Mouse (Mus musculus): ENCODE measurements around the gene Wdr37. TPM values are rescaled to one million over a fixed set of nuclear protein-coding genes. Genes with fewer than 3 reads are reported as not detected.

The Wdr37 gene
- polyA plus RNA-seq, 1 experiment = 12.3 TPM

DNA sequence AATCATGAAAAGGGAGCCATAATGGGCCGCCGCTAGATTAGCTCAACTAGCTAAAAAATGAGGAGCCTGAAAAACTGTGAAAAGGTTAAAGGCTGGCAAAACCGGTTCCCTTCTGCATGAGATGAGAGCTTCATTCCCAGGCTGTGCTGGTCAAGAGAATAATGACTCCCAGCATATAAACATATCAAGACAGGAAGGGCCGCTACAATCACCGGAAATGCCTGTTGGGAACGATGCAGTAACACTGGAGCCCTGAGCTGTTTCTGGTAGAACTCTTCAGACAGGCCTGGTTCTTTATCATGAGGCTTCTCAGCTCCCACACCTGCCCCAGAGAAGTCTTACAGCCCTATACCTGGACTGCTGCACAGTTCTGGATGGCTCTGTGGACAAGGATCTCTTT, 31.8 kb downstream of the Wdr37 start:
- DNase-seq (ENCODE audit: low spot score) = no peak

DNA sequence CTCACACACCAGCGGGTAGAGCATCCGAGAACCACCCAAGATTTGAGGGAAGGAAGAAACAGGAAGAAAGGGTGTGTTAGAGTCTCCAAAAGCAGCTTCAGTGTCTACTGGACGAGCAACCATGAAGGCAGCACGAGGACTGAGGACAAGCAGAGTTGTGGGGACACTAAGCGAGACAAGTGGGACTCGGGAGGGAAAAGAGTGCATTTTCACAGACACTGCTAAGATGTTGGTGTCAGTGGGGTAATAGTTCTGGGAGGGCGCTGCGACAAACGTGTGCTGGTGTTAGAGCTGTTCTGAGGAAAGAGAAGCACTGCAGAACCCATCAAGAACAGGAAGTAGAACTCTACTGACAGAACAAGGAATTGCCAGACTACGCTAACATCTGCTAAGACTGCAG, 32.6 kb downstream of the Wdr37 start:
- DNase-seq (ENCODE audit: low spot score) = no peak

DNA sequence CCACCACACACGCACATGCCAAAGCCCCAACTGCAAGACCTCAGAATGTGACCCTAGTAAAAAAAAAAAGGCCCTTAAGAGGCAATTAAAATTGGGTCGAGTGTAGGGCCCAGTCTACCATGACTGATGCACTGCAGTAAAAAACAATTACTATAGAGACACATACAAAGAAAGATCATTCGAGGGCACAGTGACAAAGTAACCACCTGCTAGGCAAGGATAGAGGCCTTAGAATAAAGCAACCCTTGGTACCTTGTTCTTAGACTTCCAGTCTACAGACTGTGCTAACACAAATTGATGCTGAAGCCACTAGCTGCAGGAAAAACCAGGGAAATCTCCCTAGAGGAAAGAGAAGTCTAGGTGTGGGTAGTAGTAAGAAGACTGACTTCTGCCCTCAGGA, 33.3 kb downstream of the Wdr37 start:
- no peak for DNase-seq (ENCODE audit: low spot score)

DNA sequence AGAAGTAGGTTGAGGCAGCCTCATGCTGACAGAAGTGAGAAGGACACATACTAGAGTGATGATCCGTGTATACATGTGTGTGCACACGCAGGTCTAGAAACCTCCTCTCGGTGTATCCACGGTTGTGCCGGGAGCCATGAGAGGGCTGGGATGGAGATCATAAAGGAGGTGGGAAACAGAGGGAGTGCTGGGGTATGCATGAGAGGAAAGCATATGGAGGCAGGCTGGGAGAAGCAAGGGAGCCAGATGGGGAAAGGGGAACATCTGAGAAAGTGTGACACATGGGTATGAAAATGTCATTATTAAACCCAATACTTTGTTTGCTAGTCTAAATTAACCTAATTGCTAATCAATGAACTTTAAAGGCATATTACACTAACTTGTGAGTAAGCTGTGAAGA, 37.1 kb downstream of the Wdr37 start:
- DNase-seq (ENCODE audit: low spot score) = no peak

DNA sequence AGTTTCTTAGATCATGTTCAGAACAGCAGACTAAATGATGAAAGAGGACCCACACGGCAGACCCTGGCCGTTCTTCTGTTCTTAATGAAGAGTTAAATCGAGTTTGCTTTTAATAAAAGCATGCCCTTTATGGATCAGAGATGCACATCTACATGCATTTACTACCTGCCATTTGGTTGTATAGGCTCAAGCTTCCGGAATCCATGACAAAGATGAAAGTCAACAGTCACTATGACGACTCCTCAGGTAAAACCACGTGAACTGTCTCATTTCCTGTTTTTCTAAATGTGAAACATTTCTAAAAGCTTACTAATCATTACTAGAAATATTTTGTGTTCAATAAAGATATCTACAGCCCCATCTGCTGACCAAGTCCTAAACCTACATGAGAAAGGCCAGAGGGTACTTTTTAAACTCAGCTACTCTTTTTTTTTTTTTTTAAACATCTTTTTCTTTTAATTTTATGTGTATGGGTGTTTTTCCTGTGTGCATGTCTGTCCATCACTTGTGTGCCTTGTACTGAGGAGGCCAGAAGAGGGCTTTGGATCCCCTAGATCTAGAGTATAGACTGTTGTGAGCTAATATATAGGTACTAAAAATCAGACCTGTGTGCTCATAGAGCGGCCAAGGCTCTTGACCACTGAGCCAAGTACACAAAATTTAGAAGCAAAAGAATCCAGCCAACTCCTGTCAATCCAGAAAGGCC, 40.0 kb downstream of the Wdr37 start:
- no peak for DNase-seq (ENCODE audit: low spot score)

DNA sequence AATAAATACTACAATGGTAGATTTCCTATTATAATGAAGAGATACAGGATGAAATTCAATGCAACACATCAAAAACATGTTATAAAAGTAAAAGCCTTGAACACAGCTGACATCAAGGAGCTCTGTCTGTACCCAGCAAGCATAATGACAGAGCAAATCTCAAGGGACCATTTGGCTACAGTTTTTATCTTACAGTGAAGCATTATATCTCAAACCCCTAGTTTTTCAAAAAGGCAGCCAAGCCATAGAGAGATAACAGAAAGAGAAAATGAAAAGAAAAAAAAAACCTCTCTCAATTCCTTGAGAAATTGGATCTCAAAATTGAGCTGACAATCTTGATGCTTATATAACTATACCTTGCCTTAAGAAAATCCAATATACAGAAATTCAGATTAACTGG, 41.0 kb downstream of the Wdr37 start:
- DNase-seq (ENCODE audit: low spot score) = no peak

DNA sequence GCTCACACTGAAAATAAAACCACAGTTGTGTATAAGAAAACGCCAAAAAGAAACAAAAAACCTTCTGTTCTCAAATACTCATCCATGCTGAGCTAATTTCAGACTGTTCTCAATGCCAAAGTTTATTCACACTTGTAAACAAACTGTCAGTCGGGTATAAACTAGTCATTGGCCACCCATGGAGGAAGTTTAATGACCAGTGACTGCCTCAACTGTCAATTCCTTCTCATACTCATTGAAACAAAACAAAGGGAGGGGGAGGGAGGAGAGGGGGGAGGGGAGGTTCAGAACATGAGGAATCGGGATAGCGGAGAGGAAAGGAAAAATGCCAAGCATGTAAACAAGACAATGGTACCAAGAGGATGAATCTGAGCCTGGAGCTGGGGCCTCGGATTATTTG, 41.9 kb downstream of the Wdr37 start:
- DNase-seq (ENCODE audit: low spot score) = no peak

DNA sequence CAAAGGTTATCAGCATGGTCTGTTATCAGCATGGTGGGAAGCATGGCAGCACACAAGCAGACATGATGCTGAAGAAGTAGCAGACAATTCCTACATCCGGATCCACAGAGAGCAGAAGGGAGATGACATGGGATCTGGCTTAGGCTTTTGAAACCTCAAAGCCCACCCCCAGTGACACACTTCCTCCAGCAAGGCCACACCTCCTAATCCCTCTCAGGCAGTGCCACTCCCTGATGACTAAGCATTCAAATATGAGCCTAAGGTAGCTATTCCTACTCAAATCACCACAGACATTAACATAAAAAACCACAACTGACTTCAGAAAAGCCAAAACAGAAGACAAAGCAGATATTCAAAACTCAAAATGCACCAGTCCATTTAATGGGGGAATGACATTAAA, 42.8 kb downstream of the Wdr37 start:
- no peak for DNase-seq (ENCODE audit: low spot score)

DNA sequence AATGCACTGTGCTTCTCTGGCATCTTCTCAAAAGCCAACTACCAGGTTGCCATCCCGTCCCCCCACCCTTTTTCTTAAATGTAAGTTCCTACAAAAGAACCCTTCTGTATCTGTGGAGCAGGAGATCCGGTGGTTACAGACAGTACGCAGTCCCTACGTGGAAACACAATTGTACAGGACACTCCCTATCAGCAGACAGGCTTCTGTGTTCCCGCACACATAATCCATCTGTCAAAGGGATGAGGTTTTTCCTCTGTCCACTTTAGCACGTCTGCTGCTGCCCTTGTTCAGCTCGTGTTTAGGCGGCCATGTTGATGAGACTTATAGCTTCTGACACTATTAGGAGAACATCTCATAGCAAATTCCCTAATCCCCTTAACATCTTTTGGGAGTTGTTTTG, 48.2 kb downstream of the Wdr37 start:
- DNase-seq (ENCODE audit: low spot score) = no peak

DNA sequence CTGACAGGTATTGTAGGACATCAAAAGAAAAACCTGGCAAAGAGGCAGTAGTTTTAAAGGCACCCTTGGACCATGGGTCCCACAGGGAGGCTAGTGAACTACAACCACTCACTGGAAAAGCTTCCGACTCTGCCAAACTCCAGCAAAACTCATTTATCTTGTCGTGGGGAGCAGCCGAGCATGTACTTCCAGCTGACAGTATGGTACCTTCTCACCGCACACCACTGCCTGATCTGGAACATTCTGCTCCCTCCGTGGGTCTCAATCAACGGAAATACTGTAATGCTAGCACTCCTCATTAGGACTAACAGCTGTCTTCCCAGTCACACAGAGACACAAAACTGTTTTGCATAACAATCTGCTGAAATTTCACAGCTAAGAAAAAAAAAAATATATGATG, 48.6 kb downstream of the Wdr37 start:
- no peak for DNase-seq (ENCODE audit: low spot score)

DNA sequence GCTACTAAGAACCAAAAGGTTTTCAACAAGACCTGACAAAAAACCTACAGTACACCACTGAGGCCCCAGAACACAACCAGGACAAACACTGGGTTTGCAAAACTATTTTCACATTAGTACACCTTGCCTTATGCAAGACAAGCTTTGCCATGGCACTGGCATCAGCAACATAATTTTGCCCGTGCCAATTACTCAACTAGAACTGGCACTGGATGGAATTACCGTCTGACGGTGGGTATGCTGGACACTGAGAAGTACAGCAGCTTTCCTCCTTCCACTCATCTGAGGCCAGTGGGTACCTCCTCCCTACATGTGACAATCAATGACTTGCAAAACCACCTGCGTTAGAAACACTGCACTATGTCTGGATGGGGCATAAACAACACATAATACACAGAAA, 49.5 kb downstream of the Wdr37 start:
- no peak for DNase-seq (ENCODE audit: low spot score)

DNA sequence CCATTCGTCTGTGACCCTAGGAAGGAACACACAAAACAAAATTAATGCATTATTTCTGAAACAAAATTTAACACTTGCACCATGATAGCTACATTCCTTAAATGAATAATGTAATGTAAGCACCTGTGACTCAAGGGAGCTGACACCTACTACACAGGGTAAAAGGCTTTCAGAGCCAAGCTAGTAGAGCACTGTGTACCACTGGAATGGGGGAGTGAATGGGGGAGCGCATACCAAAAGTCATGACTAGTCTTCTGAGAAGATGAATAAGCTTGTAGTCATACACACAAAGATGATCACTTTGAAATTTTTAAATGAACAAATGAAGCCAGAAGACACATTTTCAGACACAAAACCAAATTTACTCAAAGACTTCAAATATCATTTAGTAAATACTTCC, 65.8 kb downstream of the Wdr37 start:
- DNase-seq (ENCODE audit: low spot score) = no peak

DNA sequence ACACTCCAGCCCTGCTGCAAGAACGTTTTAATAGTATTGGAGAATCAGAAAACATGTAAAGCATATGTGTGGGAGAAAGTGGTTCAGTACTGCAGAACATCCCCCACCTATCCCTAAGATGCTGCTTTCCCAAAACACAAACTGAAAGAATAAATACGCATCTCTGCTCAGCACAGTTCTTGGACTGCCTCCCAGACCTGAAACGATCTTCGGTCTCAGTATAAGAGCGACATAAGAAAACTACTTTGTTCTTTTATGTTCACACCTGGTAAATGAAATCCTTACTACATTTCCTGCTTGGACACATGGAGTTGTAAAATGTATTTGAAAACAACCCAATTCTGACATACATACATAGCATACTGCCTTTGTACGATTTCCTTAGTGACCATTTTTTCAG, 71.1 kb downstream of the Wdr37 start:
- no peak for DNase-seq (ENCODE audit: low spot score)

DNA sequence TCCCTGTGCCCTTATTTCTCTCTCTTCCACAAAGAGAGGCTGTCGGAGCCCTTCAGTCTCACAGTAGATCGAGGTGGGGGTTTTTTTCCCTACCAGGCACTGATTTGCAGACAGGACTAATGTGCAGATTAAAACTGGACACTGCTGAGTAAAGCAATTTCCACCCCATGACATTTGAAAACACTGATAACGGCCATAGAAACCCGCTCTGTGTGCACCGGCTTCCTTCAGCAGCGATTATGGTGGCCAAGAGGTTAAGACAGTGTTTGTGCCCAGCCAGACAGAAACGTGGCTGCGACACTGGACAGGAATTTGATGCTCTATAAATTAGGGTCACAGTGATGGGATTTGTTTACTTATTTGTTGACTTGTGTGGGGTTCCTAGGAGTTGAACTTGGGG, 78.5 kb downstream of the Wdr37 start:
- no peak for DNase-seq (ENCODE audit: low spot score)

DNA sequence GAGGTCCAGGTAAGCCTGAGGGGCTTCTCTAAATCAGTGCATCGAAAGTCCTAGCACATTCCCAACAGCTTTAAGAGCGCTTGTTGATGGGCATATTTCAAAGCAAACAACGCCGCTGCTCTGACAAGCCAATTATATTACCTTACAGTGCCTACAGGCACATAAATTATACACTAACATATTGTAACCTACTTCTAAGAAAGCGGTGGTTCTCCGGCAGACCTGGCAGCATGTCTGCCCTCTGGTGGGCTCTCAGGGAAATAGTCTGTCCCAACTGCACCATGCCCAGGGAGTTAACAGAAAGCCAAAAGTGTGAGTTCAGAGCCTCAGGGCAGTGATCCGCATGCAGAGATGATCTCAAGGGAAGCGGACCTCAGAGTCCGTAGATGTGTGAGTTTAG, 86.5 kb downstream of the Wdr37 start:
- no peak for DNase-seq (ENCODE audit: low spot score)

DNA sequence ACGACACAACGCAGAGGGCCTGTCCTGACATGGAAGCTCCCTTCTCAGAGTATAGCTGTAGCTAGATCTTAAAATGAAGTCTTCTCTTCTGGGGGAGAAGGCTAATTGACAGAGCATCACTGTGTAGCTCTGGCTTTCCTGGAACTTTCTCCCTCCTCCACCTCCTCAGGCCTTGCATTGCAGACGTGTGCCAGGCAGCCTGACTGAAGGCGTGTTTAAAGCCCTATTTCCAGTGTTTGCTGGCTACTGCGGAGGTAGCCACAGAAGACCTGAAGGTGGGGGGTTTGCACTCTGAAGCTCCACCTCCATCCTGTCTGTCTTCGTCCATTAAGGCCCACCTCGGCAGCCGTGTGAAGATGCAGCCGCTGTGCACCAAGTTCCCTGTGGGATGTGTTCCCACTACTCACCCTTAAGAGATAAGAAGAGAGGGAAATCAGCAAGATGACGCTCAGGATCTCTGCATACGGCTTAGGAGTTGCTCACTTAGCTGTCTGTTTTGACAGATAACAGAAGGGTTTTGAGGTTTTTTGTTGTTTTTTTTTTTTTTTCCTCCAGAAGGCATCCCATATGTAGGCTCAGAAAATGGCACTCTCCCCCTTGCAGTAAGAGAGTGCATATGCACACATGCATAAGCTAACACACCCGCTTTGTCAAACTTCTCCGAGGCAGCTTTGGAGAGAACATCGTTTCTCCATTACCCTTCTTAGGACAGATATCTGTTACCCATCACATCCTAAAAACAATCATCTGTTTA, 87.2 kb downstream of the Wdr37 start:
- no peak for DNase-seq (ENCODE audit: low spot score)

DNA sequence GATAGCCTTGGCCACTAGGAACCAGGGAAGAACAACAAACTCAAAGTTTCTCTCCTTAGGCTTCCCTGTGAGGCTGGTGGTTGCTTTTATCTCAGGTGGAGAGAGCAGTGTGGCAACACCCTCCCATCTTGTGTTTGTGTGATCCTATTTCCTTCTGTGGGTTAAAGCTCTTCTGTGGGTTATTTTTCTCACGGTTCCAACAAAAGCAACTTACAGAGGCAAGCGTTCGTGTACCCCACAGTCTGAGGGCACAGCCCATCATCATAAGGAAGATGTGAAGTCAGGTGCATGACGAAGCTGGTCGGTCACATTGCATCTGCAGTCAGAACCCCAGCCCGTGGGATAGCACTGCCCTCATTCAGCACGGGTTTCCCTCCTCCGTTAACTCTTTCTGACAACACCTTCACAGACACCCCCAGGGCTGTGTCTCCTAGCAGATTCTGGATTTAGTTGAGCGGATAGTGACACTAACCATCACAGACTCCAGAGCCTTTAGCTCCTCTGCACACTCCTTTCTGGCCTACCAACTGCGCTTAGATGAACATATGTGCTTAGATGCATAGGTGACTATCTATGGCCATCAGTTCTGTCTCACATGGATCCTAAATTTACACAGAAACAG, 87.9 kb downstream of the Wdr37 start:
- no peak for DNase-seq (ENCODE audit: low spot score)

DNA sequence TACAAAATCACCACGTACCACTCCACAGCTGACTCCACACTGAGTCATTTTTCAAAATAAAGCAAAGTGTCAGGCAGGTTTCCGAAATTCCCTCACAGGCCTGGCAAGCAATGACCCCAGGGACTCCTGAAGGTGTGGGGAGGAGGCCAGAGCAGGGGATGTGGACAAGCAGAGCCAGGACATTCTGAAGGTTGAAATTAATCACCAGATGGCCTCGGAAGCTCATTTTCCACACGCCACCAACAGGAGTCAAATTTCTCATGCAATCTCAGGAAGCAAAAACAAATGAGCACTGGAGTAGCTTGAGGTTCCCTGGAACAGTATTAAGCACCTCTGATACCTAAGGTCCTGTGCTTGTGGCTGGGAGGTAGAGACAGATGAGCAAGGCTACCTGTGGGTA, 89.1 kb downstream of the Wdr37 start:
- DNase-seq (ENCODE audit: low spot score) = no peak

DNA sequence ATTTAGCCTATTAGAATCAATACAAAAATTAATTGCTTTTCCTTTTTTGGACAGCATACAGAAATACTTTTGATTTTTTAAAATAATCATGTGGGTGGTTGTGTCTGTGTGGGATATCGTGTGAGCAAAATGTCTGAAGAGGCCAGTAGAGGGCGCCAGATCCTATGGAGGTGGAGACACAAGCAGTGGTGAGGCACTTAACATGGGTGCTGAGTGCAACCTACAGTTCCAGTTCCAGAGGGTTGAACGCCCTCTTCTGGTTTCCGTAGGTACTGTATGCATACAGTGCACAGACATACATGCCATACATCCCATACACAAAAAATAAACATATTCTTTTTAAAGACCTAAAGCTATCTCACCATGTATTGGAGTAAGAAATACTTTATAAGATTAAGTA, 91.3 kb downstream of the Wdr37 start:
- DNase-seq (ENCODE audit: low spot score) = no peak

DNA sequence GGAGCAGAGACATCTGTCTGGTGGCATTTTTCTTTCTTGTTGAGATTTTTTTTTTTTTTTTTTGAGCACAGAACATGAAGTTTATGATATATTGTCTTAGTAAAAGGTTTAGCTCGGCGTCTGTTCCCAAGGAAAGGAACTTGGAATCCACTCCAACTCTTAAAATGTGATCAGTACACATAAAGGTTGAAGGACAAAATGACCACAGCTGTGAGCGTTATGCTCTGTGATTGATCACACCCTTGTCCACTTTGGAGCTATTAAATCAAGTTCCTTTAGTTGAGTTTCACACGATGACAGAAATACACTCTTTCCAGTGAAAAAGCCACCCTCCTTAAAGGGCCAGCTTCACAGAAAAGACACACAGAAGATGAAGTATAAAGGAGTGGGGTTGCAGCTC, 101.1 kb downstream of the Wdr37 start:
- no peak for DNase-seq (ENCODE audit: low spot score)

DNA sequence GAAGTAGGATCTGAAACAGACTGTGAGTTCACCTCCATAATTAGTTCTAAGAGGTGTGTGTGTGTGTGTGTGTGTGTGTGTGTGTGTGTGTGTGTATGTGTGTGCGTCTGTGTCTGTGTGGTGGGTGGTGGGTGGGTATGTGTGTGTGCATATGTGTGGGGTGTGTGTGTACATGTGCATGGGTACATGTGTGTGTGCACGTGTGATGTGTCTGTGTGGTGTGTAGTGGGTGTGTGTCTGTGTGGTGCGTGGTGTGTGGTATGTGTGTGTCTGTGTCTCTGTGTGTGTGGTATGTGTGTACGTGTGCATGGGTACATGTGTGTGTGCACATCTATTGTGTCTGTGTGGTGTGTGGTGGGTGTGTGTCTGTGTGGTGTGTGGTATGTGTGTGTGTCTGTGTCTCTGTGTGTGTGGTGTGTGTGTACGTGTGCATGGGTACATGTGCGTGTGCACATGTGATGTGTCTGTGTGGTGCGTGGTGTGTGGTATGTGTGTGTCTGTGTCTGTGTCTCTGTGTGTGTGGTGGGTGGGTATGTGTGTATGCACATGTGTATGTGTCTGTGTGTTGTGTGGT, 102.0 kb downstream of the Wdr37 start:
- no peak for DNase-seq (ENCODE audit: low spot score)

DNA sequence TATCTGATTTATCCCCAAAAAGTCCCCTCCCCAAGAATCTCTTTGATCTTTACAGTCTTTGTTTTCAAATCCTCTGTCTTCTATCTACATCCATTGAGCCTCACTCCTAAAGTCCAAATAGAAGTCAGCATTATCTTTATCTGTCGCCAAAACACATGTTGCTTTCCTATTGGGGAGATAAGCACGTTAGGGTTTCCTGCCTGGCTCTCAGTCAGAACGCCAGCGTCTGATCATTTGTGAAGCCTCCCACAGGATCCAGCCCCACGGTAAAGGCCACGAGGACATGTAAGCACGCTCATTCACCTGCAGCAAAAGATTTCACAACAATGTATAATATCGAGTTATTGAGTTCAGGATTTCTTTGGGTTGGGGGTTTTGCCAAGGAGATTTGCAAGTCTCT, 110.8 kb downstream of the Wdr37 start:
- no peak for DNase-seq (ENCODE audit: low spot score)
